Mouse (Mus musculus) c-Kit-positive CD71-positive TER-119-positive erythroid progenitor cells, embryonic 14.5 days (primary cell): ENCODE measurements around the gene Homer2.

Experiments used
- DNase-seq: peaks from one replicate; pipeline ENCODE4 v3.0.0-alpha.2; 2013; ENCODE audit warnings: low spot score

Homer2 gene

DNA sequence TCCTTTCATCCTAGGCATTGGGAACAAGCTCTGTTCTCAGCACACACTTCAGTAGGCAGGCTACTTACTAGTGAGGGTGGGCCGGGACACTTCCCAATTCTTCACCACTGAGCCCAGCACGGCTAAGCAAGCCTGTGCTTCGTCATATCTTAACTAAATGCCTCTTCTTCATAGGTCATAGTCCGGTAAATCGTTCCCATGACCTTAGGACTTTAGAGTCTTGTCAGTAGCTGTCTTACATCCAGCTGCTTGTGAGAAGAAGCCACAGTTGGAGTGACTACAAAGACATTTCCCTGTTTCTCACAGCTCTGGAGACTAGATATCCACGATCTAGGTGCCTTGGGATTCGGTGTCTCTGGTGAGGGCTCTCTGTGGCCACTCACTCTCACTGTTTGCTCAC is 122.0 kb downstream of the Homer2 start:
- DNase-seq, result no peak

DNA sequence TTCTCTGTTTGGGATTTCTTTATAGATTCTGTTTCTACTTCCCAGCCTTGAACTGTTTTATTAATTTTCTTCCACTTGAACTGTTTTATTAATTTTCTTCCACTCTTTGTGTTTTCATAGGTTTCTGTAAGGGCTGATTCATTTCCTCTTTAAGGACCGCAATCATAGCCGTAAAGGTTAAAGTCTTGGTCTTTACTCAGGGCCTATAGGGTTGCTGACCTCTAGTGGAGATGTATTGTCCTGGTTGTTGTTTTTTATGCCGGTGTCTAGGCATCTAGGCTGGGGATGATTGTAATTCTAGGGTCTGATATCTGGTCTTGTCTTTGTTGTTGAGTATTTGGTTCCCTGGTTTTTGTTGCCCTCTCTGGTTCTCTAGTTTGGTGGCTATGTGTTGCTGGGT is 123.8 kb downstream of the Homer2 start:
- DNase-seq, result no peak

DNA sequence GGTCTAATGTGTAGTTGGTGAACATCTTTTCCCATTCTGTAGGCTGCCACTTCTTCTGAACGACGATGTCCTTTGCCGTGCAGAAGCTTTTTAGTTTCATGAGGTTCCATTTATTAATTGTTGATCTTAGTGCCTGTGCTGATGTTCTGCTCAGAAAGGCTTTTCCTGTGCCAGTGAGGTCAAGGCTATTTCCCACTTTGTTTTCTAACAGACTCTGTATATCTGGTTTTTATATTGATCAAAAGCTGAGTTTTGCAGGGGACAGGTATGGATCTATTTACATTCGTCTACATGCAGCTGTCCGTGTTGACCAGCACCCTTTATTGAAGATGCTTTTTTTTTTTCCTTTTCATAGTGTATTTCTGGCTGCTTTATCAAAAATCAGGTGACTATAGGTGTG is 128.0 kb downstream of the Homer2 start:
- DNase-seq, result no peak

DNA sequence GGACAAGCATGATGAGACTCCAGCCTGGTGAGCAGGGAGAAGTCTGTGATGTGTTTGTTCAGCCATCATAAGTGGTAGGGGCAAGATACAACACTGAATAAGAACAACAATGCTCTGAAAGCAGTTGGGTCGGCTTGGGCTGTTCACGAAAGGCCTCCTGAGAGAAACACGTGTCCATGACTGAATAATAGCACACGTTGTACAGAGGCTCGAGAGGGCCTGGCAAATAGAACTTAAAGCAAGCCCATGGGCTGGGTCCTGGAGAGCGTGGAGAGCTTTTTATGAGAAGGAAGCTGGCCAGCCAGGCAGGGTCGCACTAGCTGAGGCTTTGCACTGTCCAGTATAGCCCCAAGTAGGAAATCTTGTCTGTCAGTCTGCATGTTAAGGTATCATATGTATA is 128.9 kb downstream of the Homer2 start:
- no peak for DNase-seq

DNA sequence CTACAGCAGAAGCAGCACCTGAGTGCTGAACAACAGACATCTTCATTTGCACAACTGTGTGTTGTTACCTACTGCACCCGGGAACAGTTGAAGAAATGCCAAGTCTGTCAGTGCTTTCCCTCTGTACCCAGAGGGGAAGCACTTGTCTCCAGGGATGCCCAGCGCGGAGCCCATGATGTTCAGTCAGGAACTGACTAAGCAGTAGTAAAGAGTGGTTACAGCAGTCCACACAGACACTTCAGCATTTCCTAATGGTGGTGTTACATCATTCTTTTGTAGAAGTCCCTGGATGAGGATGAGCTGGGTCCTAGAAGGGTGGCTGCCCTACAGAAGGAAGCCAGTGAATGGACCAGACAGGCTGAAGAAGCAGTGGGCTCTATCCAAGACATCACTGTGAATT is 129.5 kb downstream of the Homer2 start:
- DNase-seq, result no peak

DNA sequence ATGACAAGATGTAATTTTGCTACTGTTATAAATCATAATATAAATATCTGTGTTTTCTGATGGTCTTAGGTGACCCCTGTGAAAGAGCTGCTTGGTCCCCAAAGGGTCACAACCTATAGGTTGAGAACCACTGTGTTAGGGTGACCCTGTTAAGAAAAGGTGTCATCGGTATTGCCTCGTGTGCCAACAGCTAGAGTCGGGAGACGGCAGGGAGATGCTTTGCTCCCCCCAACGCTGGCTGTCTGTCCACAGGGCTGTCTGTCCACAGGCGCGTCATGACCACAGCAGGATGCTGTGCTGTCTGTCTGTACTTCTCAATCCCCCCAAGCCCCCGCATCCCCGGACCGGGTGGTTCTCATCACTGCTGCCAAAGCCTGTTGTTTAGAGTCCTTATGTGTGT is 131.7 kb downstream of the Homer2 start:
- DNase-seq, result no peak

DNA sequence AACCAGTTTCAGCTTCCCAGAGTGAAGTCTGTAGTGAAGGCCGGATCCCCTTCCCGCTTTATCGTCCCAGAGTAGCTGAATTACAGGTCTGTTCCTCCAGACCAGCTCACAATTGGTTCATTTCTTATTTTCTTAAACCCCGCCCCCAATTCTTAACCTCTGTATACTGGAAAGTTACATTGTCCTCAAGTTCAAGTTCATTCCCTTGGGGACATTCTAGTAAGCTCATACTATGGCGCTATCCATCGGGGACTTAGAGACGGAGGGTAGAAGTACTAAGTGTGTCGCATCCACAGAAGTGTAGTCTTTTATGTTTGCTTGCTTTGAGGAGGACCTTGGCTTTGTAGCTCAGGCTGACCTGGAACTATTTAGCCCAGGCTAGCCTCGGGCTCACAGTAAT is 133.5 kb downstream of the Homer2 start:
- no peak for DNase-seq

DNA sequence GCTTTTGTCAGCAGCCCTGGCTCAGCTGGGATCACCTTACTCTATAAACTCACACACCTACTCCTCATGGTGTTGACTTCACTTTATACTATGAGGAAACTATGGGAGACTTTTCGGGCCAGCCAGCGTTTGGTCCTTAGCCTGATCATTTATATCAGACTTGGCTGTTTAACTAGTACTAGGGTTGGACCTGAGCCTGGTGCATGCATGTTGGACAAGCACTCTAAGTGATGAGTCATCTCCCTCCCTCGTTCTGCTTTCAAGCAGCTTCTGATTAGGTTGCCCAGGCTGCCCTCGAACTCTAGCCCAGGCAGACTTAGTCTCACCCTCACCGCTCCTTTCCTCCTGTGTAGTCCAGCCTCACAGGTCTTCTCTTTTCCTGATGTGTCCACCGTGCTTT is 133.9 kb downstream of the Homer2 start:
- peak; percentile 72 for DNase-seq

DNA sequence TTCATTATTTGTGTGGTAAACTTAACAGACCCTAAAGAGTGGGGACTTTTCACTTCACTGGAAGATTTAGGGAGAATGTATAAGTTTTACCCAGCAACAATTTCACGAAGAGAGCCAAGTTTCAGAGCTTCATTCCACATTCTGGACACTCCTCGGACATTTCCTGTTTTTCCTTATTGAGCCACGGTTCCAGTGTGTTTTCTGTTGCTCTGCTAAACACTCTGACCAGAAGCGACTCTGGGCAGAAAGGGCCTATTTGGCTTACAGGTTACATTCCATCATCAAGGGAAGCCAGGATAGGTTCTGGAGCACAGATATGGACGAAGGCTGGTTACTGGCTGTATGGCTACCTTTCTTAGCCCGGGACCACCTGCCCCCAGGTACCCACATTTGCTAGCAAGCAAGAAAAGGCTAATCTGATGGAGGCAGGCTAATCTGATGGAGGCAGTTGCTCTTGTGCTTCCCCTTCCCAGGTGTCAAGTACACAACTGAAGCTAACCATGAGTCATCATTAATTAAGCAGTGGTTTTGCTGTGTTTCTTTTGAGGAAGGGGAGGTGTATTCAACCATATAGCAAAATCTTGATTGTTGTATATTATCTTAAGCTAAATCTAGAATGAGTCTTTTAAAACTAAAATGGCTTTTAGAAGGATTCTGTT is 134.6 kb downstream of the Homer2 start:
- DNase-seq, result peak; percentile 30

DNA sequence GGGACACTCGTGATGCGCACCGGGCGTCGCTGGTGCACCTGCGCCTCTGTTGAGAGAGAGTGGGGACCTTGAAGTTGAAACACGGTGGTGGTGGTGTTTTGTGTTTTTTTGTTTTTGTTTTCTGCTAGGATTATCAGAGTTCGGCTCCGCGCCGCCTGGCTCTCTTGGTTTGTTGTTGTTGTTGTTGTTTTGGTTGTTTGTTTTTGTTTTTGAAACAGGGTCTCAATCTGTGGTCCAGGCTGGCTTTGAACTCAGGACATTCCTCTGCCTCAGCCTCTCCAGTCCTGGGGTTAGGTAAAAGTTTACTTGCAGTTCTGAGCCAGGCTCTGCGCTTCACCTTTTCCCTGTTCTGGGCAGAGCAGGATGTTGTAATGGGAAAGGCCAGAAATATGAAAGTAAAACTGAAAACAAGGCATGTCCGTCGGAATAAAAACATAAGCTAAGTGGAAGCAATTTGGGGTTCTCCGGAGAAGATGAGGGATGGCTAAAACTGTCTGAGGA is 135.3 kb downstream of the Homer2 start:
- DNase-seq, result no peak

DNA sequence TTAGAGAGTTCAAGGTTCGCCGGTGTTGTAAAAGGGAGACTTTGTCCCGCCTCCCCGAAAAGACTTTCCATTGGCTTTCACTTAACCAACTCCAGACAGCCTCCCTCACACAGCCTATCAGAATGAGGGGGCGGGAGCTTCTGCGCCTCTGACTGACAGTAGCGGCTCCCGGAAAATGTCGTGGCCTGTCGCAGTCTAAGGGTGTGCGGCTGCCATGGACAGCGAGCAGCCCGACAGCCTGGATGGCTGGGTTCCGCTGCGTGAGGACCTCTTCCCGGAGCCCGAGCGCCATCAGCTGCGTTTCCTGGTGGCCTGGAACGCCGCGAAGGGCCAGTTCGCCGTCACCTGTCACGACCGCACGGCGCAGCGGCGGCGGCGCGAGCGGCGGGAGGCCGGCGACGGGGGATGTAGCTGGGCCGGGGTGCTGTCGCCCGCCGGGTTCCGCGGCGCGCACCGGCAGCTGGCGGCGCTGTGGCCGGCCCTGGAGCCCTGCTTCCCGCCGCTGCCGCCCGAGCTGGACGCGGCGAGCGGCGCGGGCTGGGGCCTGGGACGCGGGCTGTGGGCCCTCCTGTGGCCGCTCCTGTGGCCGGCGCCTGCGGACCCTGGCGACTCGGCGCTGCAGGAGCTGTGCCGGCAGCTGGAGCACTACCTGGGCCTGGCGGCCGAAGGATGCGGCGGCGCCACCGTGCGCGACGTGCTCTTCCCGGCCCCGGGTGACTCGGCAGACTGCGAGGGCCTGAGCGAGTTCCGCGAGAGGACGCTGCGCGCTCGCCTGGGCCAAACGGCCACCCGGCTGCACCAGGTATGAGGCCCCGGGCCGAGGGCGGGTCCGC is 136.0 kb downstream of the Homer2 start, which contains the start of gene Whamm:
Whamm (plus strand) TSS at position 159 of the 833 bp plus-strand sequence.
- peak; percentile 94 for DNase-seq

DNA sequence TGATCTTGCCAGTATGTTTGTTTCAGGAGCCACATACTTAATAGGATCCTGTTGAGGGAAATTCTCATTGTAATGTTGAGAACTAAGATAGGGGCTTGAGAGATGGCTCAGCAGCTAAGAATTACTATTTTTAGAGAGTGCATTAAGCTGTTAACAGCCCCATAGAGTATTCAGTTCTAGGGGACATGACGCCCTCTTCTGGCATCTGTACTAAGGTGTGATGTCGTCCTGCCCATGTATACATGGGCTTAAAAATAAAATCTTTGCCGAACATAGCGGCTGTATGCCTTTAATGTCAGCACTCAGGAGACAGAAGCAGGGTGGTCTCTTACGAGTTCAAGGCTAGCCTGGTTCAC is 136.6 kb downstream of the Homer2 start:
- no peak for DNase-seq

DNA sequence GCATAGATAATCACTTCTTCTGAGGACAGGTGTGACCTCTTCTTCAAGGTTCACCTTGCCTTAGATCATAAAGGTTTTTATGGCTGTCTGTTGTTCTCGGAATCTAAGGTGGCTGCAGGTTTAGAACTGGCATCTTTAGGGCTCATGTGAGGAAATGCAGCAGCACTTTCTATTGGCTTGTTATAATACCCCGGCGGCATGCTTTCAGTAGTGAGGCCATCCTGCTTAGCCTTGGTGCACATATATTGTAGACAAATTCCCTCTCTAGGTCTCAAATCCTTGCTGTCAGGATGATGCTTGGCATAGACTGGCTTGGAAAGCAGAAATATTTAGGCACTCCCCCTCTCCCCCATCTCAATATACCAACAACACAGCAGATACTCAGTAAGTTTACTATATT is 137.1 kb downstream of the Homer2 start:
- DNase-seq, result no peak

DNA sequence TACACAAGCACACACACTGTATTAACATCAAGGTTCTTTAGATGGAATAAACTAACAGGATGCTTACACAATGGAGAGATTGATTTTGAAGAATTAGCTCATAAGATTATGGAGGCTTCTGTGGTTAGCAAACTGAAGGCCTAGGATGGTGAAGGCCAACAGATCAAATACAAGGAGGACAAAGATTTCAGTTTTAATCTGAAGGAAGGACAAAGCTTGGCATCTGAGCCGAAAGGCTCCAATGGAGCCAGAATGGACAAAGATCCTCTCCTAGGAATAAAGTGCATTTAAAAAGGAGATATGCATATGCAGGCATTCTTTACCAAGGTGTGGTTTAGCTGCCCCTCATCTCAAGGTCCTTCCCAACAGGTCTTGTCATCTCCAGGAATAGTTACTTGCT is 137.5 kb downstream of the Homer2 start:
- DNase-seq, result no peak

DNA sequence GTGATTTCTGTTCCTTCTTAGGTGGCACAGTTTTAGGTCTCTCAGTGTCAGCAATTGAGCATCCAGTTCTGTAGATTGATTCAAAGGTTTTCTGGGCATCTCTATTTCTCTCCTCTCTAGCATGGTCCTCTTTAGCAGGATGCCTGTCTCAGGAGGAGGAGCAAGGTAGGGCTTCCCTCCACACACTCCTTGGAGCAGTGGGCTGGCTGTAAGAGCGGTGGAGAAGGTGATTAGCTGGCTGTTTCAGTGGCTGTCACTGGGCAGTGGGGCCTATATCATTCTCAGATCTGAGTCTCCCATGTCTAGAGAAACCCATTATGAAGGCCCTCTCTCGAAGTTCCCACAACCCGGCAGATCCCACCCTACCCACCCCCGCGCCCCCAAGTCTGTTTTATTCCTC is 139.9 kb downstream of the Homer2 start:
- no peak for DNase-seq

DNA sequence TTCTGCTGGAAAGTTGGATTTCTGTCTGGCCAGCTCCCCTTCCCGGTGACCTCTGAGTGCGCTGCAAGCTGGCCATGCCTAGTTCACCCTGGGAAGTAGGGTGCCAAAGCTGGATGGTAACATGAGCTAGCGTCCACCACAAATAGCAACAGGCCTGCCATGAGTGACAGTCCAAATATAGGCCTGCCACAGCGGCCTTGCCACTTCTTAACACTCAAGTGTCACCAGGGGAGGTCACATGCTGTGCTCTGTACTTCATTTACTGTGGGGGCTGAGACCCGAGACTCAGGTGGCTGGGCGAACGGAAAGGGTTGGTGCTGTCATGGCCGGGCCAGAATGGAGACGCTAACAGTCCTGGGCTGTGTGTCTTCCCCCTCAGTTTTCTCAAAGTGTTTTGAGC is 140.4 kb downstream of the Homer2 start, which contains the start of gene Fsd2:
Fsd2 (minus strand) TSS at position 53 of the 400 bp plus-strand sequence.
- DNase-seq, result no peak

DNA sequence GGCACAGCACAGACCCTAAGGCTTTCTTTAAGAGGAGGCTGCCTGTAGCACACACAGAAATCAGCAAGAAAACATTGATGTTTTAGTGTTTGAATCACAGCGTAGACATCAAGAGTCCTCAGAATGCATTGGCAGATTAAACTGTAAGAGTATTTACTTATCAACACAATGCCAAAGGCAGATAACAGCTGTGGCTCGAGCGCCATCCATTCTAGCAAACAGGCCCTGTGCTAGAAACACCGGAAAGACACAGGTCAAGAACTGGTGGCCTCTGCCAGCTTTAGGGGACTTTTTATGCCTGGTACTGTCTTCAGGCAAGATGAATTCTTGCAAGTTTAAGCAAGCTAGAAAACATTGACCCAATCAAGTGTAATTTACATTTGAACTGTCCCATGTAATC is 141.0 kb downstream of the Homer2 start:
- no peak for DNase-seq

DNA sequence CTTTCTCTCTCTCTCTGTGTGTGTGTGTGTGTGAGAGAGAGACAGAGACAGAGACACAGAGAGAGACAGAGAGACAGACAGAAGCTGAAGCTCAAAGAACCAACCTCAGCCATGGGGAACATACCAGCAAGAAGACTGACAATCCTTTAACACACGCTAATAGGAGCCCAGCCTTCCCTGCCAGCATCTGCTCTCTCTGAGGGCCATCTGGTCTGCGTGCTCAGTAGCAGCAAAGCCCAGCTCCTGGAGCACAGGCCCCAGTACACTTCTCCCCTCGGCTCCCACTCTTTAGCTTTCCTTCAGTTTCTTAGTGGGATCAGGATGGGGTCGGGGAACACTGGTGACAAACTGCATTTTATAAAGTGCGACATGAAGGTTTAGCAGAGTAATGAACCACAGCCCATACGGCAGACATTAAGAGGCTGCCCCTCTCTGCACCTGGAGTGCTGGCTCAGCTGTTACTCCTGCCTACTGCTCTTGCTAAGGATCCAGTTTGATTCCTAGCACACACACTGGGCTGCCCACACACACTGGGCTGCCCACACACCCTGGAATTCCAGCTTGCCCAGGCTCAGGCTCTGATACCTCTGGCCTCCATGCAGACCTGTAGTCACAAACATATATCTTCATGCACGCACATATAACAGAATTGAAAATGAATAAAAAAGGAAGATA is 141.8 kb downstream of the Homer2 start:
- DNase-seq, result no peak

DNA sequence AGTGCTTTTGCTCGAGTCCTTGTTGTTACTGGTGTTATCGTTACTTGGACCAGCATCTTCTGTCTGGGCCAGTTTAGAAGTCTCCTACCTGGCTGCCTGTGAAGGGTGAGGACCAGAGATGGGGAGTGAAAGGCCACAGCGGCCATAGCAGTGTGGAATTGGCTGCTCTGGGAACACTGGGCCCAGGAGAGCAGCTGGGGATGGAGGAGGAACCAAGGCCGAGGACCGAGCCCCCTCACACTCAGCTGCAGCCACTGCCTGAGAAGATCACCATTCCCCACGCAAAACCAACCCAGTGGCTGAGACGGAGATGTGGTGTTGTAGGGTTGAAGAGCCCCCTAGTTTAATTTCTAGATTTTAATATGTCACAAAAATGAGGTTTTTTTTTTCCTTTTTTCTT is 142.6 kb downstream of the Homer2 start:
- DNase-seq, result no peak

DNA sequence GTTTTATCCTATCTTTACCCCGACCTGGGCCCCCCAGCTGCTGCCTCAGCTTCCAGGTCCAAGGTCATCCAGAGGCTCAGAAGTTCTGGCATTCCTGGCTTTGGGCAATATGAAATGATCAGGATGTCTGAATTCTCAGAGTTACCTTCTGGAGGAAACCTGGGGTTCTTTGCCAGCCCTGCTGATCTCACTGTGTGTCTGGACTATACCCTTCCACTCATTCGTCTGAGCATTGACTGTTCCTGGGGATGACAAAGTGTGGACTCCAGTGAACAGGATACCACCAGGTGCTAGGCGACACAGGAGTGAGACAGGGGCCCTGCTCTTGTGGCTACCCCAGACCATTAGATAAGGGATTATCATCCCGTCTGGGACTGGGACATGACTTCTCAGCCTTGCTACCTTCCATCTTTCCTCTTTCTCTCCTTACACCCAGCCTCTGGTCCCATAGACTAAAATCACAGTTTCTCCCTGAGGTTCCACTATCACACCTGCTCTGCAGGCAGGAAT is 143.8 kb downstream of the Homer2 start:
- DNase-seq, result no peak

DNA sequence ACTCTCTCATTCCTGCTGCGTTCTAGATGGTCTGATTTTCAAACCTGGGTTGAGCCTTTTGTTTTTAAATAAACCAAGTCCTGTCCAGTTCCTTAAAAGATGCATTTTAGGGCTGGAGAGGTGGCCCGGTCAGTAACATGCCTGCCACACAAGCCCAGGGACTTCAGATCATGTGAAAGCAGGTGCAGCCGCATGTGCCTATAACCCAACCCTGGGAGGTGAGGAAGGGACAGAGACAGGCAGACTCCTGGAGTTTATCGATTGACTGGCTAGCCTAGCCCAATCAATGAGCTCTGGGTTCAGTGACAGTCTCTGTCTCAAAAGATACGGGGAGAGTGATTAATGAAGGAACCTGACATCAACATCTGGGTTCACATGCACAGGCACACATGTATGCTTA is 146.1 kb downstream of the Homer2 start:
- DNase-seq, result no peak
